Mouse (Mus musculus): ENCODE measurements at regions not wholly inside any gene's neighbourhood (a gene's known extent, or its start where the extent isn't known, plus 50 kb on each side); places are given as distances from the start of the nearest gene placed in this dataset.

- peak in 1 of 2 experiments; percentile 22 for DNase-seq (ENCODE audit: low spot score in 2 of 2)
Measured at GRCm38 (mm10) chr13:71362311-71362710, 520.7 kb upstream of the Adamts16 start.

- no peak for DNase-seq (ENCODE audit: low spot score in 2 of 2)
Measured at GRCm38 (mm10) chr13:71359112-71359511, 517.5 kb upstream of the Adamts16 start.

- DNase-seq (ENCODE audit: low spot score in 2 of 2) = no peak
Measured at GRCm38 (mm10) chr13:71350787-71351186, 509.2 kb upstream of the Adamts16 start.

GRCm38 (mm10) chr13:71342921-71343320 is 501.3 kb upstream of the Adamts16 start:
- DNase-seq (ENCODE audit: low spot score in 2 of 2) = no peak

GRCm38 (mm10) chr13:71338700-71339099 is 497.1 kb upstream of the Adamts16 start:
- no peak for DNase-seq (ENCODE audit: low spot score in 2 of 2)

GRCm38 (mm10) chr13:71334925-71335324 is 493.3 kb upstream of the Adamts16 start:
- no peak for DNase-seq (ENCODE audit: low spot score in 2 of 2)

GRCm38 (mm10) chr13:71333146-71333545 is 491.5 kb upstream of the Adamts16 start:
- DNase-seq (ENCODE audit: low spot score in 2 of 2) = no peak

GRCm38 (mm10) chr13:71330321-71330720 is 488.7 kb upstream of the Adamts16 start:
- no peak for DNase-seq (ENCODE audit: low spot score in 2 of 2)

- DNase-seq (ENCODE audit: low spot score in 2 of 2) = no peak
Measured at GRCm38 (mm10) chr13:71327802-71328753, 486.5 kb upstream of the Adamts16 start.

- no peak for DNase-seq (ENCODE audit: low spot score in 2 of 2)
Measured at GRCm38 (mm10) chr13:71320489-71320888, 478.9 kb upstream of the Adamts16 start.

- no peak for DNase-seq (ENCODE audit: low spot score in 2 of 2)
Measured at GRCm38 (mm10) chr13:71303956-71304355, 462.3 kb upstream of the Adamts16 start.

- DNase-seq (ENCODE audit: low spot score in 2 of 2) = no peak
Measured at GRCm38 (mm10) chr13:71275991-71276390, 434.4 kb upstream of the Adamts16 start.

GRCm38 (mm10) chr13:71274139-71274538 is 432.5 kb upstream of the Adamts16 start:
- no peak for DNase-seq (ENCODE audit: low spot score in 2 of 2)

GRCm38 (mm10) chr13:71273485-71273884 is 431.9 kb upstream of the Adamts16 start:
- no peak for DNase-seq (ENCODE audit: low spot score in 2 of 2)

- no peak for DNase-seq (ENCODE audit: low spot score in 2 of 2)
Measured at GRCm38 (mm10) chr13:71273067-71273466, 431.5 kb upstream of the Adamts16 start.

GRCm38 (mm10) chr13:71272431-71272830 is 430.8 kb upstream of the Adamts16 start:
- DNase-seq (ENCODE audit: low spot score in 2 of 2) = no peak

- no peak for DNase-seq (ENCODE audit: low spot score in 2 of 2)
Measured at GRCm38 (mm10) chr13:71271727-71272418, 430.3 kb upstream of the Adamts16 start.

- DNase-seq (ENCODE audit: low spot score in 2 of 2) = no peak
Measured at GRCm38 (mm10) chr13:71270370-71270769, 428.8 kb upstream of the Adamts16 start.

GRCm38 (mm10) chr13:71269496-71269895 is 427.9 kb upstream of the Adamts16 start:
- no peak for DNase-seq (ENCODE audit: low spot score in 2 of 2)

- DNase-seq (ENCODE audit: low spot score in 2 of 2) = peak in 1 of 2 experiments; percentile 3
Measured at GRCm38 (mm10) chr13:71263315-71263878, 421.8 kb upstream of the Adamts16 start.

- DNase-seq (ENCODE audit: low spot score in 2 of 2) = no peak
Measured at GRCm38 (mm10) chr13:71262575-71263295, 421.1 kb upstream of the Adamts16 start.
